Mouse (Mus musculus) heart, embryonic 16.5 days (tissue): ENCODE measurements at regions not wholly inside any gene's neighbourhood (a gene's known extent, or its start where the extent isn't known, plus 50 kb on each side); places are given as distances from the start of the nearest gene placed in this dataset.
"Not testable (repeated sequence)": the region's sequence is repeated elsewhere in the genome, so short reads cannot be mapped to it uniquely, and the experiment has no call there.

Experiments
- ATAC-seq: fragments of 200-750 bp; cut with Nextera tagmentation; replicated peaks from 2 replicates; pipeline ENCODE4 v1.8.0; 2017; ENCODE audit warnings: moderate number of reproducible peaks; ENCODE audit not compliant: insufficient read depth, low FRiP score; ENCODE audit errors: extremely low read depth
- H3K27ac ChIP-seq: fragments of 300-500 bp; sonication (generic); 2 replicates; pipeline ENCODE4 v1.5.1; 2014; ENCODE audit warnings: mild to moderate bottlenecking, low read length, control low read depth, moderate library complexity
- H3K27me3 ChIP-seq: fragments of 300-500 bp; sonication (generic); 2 replicates; pipeline ENCODE4 v1.6.1; 2014; ENCODE audit warnings: low read length, mixed read lengths; ENCODE audit not compliant: control insufficient read depth, insufficient read depth
- H3K36me3 ChIP-seq: fragments of 300-500 bp; sonication (generic); 2 replicates; pipeline ENCODE4 v1.6.1; 2014; ENCODE audit not compliant: control insufficient read depth, insufficient read depth
- H3K4me1 ChIP-seq: fragments of 300-500 bp; sonication (generic); 2 replicates; pipeline ENCODE4 v1.6.1; 2014; ENCODE audit warnings: low read length, mixed read lengths; ENCODE audit not compliant: control insufficient read depth, insufficient read depth
- H3K4me2 ChIP-seq: fragments of 300-500 bp; sonication (generic); 2 replicates; pipeline ENCODE4 v1.6.1; 2014; ENCODE audit warnings: low read depth, mild to moderate bottlenecking, control low read depth, low read length
- H3K4me3 ChIP-seq: fragments of 300-500 bp; sonication (generic); 2 replicates; pipeline ENCODE4 v1.5.1; 2014; ENCODE audit warnings: mild to moderate bottlenecking, control low read depth, low read length
- H3K9ac ChIP-seq: fragments of 300-500 bp; sonication (generic); 2 replicates; pipeline ENCODE4 v1.6.1; 2014; ENCODE audit warnings: low read length, control low read depth
- H3K9me3 ChIP-seq: fragments of 300-500 bp; sonication (generic); replicated peaks from 2 replicates; pipeline ENCODE4 v1.6.1; 2016; ENCODE audit warnings: low read length; ENCODE audit not compliant: control insufficient read depth
- WGBS: fragments of 180-500 bp; shearing (Covaris S2); extraction: QIAGEN DNeasy Blood & Tissue Kit; methylation state at CpG from one replicate; pipeline ENCODE4 v1.1.7; 2014; 5-methylcytosine and 5-hydroxymethylcytosine counted together

- H3K9ac ChIP-seq: no peak overlapping the region
- WGBS: 68% methylated on average over 2 of the region's 2 CpGs
- H3K4me3 ChIP-seq: no peak overlapping the region
- no peak overlapping the region for H3K27ac ChIP-seq
- no peak for ATAC-seq
- no peaks in the 10 kb centered on the region for H3K36me3 ChIP-seq
- H3K4me1 ChIP-seq: no peaks in the 10 kb centered on the region
- no peak overlapping the region for H3K4me2 ChIP-seq
- H3K9me3 ChIP-seq: no peaks in the 10 kb centered on the region
- no peaks in the 10 kb centered on the region for H3K27me3 ChIP-seq
Measured at GRCm38 (mm10) chr11:71285193-71285592, 54.7 kb upstream of the Nlrp1b start.

GRCm38 (mm10) chr11:71288243-71288642 lies 57.7 kb upstream of the Nlrp1b start:
- H3K4me2 ChIP-seq, H3K4me1 ChIP-seq, H3K9me3 ChIP-seq, H3K9ac ChIP-seq, H3K36me3 ChIP-seq, H3K4me3 ChIP-seq, H3K27ac ChIP-seq, ATAC-seq, H3K27me3 ChIP-seq: not testable (repeated sequence)

- H3K4me3 ChIP-seq: no peak overlapping the region
- H3K9me3 ChIP-seq: no peaks in the 10 kb centered on the region
- H3K36me3 ChIP-seq: no peaks in the 10 kb centered on the region
- no peaks in the 10 kb centered on the region for H3K27me3 ChIP-seq
- no peaks in the 10 kb centered on the region for H3K4me1 ChIP-seq
- H3K4me2 ChIP-seq: no peak overlapping the region
- 69% methylated on average over 1 of the region's 1 CpGs for WGBS
- ATAC-seq: no peak
- H3K27ac ChIP-seq: no peak overlapping the region
- no peak overlapping the region for H3K9ac ChIP-seq
Measured at GRCm38 (mm10) chr11:71289490-71289889, 59.0 kb upstream of the Nlrp1b start.

- no peaks in the 10 kb centered on the region for H3K27me3 ChIP-seq
- H3K9ac ChIP-seq: no peak overlapping the region
- WGBS: 77% methylated on average over 1 of the region's 1 CpGs
- no peak overlapping the region for H3K4me2 ChIP-seq
- H3K4me3 ChIP-seq: no peak overlapping the region
- no peak overlapping the region for H3K27ac ChIP-seq
- no peaks in the 10 kb centered on the region for H3K36me3 ChIP-seq
- ATAC-seq: no peak
- H3K9me3 ChIP-seq: no peaks in the 10 kb centered on the region
- no peaks in the 10 kb centered on the region for H3K4me1 ChIP-seq
Measured at GRCm38 (mm10) chr11:71299479-71299878, 68.9 kb upstream of the Nlrp1b start.

- Histone ChIP-seq H3K4me3 (no peak overlapping the region), H3K36me3 (no peaks in the 10 kb centered on the region), H3K27me3 (no peaks in the 10 kb centered on the region), H3K4me1 (no peaks in the 10 kb centered on the region), H3K9ac (no peak overlapping the region), H3K9me3 (no peaks in the 10 kb centered on the region), H3K4me2 (no peak overlapping the region), H3K27ac (no peak overlapping the region)
- no peak for ATAC-seq
- 15% methylated on average over 1 of the region's 1 CpGs for WGBS
Measured at GRCm38 (mm10) chr11:71323439-71323838, 92.9 kb upstream of the Nlrp1b start.

GRCm38 (mm10) chr11:71337428-71337827 lies 106.9 kb upstream of the Nlrp1b start:
- H3K9me3 ChIP-seq: no peaks in the 10 kb centered on the region
- no peak overlapping the region for H3K27ac ChIP-seq
- no peaks in the 10 kb centered on the region for H3K4me1 ChIP-seq
- WGBS: 3% methylated on average over 1 of the region's 1 CpGs
- H3K36me3 ChIP-seq: no peaks in the 10 kb centered on the region
- H3K4me3 ChIP-seq: no peak overlapping the region
- no peaks in the 10 kb centered on the region for H3K27me3 ChIP-seq
- no peak for ATAC-seq
- no peak overlapping the region for H3K9ac ChIP-seq
- H3K4me2 ChIP-seq: no peak overlapping the region

- H3K9me3 ChIP-seq: no peaks in the 10 kb centered on the region
- H3K36me3 ChIP-seq: no peaks in the 10 kb centered on the region
- H3K27me3 ChIP-seq: no peaks in the 10 kb centered on the region
- no peaks in the 10 kb centered on the region for H3K4me1 ChIP-seq
- no peak overlapping the region for H3K4me3 ChIP-seq
- no peak overlapping the region for H3K9ac ChIP-seq
- H3K27ac ChIP-seq: no peak overlapping the region
- WGBS: 34% methylated on average over 3 of the region's 3 CpGs
- no peak overlapping the region for H3K4me2 ChIP-seq
- no peak for ATAC-seq
Measured at GRCm38 (mm10) chr11:71346024-71346423, 115.5 kb upstream of the Nlrp1b start.

- WGBS: 49% methylated on average over 3 of the region's 3 CpGs
- no peak overlapping the region for H3K4me3 ChIP-seq
- ATAC-seq: no peak
Measured at GRCm38 (mm10) chr11:71357089-71357488, 126.6 kb upstream of the Nlrp1b start.

GRCm38 (mm10) chr11:71360856-71361255 lies 130.3 kb upstream of the Nlrp1b start:
- Histone ChIP-seq H3K4me1 (no peaks in the 10 kb centered on the region), H3K9ac (no peak overlapping the region), H3K4me3 (no peak overlapping the region), H3K4me2 (no peak overlapping the region), H3K27me3 (no peaks in the 10 kb centered on the region), H3K36me3 (no peaks in the 10 kb centered on the region), H3K9me3 (no peaks in the 10 kb centered on the region), H3K27ac (no peak overlapping the region)
- no peak for ATAC-seq
- WGBS: 70% methylated on average over 5 of the region's 5 CpGs

More at GRCm38 (mm10) chr11:71357089-71357488, 126.6 kb upstream of the Nlrp1b start:
- Histone ChIP-seq H3K9me3 (no peaks in the 10 kb centered on the region), H3K9ac (no peak overlapping the region), H3K36me3 (no peaks in the 10 kb centered on the region), H3K4me2 (no peak overlapping the region), H3K27me3 (no peaks in the 10 kb centered on the region), H3K4me1 (no peaks in the 10 kb centered on the region), H3K27ac (no peak overlapping the region)

- no peaks in the 10 kb centered on the region for H3K9me3 ChIP-seq
- no peak overlapping the region for H3K9ac ChIP-seq
- no peak overlapping the region for H3K4me2 ChIP-seq
- H3K4me3 ChIP-seq: no peak overlapping the region
- no peaks in the 10 kb centered on the region for H3K4me1 ChIP-seq
- ATAC-seq: no peak
- H3K27me3 ChIP-seq: no peaks in the 10 kb centered on the region
- H3K27ac ChIP-seq: no peak overlapping the region
- 36% methylated on average over 5 of the region's 5 CpGs for WGBS
- no peaks in the 10 kb centered on the region for H3K36me3 ChIP-seq
Measured at GRCm38 (mm10) chr11:71371871-71372270, 141.3 kb upstream of the Nlrp1b start.
